Mouse (Mus musculus) brown adipose tissue, adult 24 weeks (tissue): ENCODE data around the gene Cxcr5. TPM values are rescaled to one million over a fixed set of nuclear protein-coding genes. Genes with fewer than 3 reads are reported as not detected.

ENCODE experiments used
- H3K27ac ChIP-seq: fragments of 200-500 bp; replicated peaks from 2 replicates; pipeline ENCODE4 v1.5.1; 2012; ENCODE audit warnings: low read depth, mild to moderate bottlenecking, low read length
- H3K4me1 ChIP-seq: fragments of 200-500 bp; 2 replicates; pipeline ENCODE4 v1.6.1; 2012; ENCODE audit warnings: low read length, mixed read lengths; ENCODE audit not compliant: control insufficient read depth, insufficient read depth, insufficient read length
- H3K4me3 ChIP-seq: fragments of 200-500 bp; 2 replicates; pipeline ENCODE4 v1.5.1; 2012; ENCODE audit warnings: low read depth, mild to moderate bottlenecking, low read length, moderate library complexity; ENCODE audit not compliant: insufficient read depth
- polyA plus RNA-seq: library from polyadenylated mRNA; stranded (reverse); fragments of >200 nt; gene quantifications from 2 replicates; pipeline ENCODE4 v1.2.4, GENCODE M21; 2012; ENCODE audit not compliant: missing spikeins, insufficient read depth, insufficient read length

Gene Cxcr5
- polyA plus RNA-seq, 1 experiment = not detected

DNA sequence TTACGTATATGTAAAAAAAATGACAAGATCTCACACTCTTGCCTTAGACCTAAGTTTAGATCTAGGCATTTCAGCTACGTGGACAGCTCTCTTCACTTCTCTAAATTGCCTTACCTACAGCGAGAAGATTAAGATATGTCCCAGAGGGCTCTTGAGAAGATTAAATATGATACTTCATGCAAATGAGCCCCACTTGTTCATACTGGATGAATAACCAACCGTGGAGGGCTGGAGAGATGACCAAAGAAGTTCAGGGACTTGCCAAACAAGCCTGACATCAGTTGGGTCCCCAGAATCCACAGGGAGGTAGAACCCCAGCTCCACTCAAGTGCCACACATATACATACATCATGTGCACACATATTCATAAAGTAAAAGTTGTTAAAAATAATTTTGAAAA is 11.6 kb upstream of the Cxcr5 start:
- Histone ChIP-seq H3K27ac (no peak overlapping the region), H3K4me3 (no peak overlapping the region), H3K4me1 (no peaks in the 10 kb centered on the region)

DNA sequence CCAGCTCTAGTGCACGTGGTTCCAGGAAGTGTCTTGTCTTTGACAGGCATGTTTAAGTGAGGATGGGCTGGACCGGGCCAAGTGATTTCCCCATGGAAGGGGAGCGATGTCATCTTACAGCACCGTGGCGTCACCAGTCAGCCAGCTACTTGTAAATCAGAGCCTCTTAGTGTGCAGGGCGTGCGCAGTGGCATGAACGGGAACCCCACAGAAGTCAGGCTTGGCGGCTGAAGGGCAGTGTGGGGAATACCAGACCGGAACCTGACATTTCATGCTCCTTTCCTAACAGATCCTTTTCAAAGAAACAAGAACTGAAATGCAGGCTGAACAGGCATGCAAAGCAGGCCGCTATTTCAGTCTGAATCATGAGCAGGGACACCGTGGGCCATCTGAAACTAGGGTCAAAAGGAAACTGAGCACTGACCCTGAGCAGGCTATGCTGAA is 9.3 kb upstream of the Cxcr5 start:
- no peaks in the 10 kb centered on the region for H3K4me1 ChIP-seq
- no peak overlapping the region for H3K27ac ChIP-seq
- H3K4me3 ChIP-seq = no peak overlapping the region

DNA sequence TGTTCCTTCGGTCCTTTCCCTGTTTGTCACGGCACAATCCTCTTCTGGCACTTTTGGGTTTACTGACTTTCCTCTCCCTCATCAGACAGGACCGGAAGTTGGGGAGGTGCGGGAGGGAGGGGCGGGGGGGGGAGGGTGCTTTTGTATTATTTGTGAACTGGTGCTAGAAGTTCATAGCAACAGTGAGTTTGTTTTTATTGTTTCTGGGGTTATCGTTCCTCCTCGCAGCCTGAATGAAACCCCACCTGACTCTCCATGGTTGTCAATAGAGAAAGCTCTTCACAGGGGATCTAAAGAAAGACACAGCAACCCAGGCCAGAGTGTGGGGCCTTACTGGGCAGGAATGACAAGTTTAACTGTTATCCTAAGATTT is 6.4 kb upstream of the Cxcr5 start:
- Histone ChIP-seq H3K27ac (peak overlapping the region; percentile 75; the same call in 1 of the 2 replicates), H3K4me1 (no peaks in the 10 kb centered on the region), H3K4me3 (no peak overlapping the region)

DNA sequence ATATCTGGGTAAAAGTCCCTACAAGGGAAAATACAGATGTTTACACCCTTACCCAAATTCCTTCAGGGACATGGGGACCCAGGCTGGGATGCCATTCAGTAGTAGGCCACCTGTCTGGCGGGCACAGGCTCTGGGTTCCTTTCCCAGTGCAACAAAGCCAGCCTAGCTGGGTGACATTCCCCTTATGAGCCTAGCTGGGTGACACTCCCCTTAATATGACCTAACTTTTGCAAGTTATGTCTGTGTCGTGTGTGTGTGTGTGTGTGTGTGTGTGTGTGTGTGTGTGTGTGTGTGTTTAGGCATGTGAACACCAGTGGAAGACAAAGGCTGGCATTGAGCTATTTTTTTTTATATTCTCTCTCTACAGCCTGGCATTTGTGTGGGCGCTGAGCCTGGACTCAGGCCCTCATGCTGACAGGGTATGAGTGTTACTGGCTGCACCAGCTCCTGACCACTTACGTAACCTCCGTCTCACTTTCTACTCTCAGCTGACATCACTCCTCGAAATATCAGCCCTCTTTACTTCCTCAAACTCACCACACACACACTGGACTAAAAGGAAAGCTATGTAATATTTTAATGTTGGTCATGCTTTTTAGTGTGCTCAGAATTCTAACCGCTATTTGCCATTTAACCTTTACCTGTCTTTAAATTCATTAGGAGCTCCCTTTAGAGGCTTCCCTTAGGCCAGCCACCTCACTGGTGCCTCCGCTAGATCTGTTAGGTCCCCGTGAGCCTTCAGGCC is 5.8 kb upstream of the Cxcr5 start:
- H3K27ac ChIP-seq = peak overlapping the region; percentile 75
- no peaks in the 10 kb centered on the region for H3K4me1 ChIP-seq
- H3K4me3 ChIP-seq = no peak overlapping the region

DNA sequence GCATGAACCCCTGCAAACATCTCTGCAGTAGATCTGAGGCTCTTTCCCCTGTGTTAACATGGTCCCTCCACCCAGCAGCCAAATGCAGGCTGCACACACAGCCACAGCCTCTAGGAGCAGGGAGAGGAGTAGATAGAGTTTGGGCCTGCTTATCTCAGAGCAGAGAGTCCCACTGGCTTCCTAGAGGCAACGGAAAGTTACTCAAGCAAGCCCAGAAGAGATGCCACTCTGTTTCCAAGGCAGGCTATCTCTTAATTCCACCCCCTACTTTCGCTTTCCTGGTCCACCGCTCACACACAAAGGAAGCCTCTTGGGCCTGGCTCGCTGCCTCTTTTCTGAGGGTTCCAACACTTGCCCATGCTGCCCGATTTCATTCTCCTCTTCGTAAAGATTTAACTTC is 3.7 kb upstream of the Cxcr5 start:
- H3K4me1 ChIP-seq = no peaks in the 10 kb centered on the region
- H3K4me3 ChIP-seq = no peak overlapping the region
- H3K27ac ChIP-seq = no peak overlapping the region

DNA sequence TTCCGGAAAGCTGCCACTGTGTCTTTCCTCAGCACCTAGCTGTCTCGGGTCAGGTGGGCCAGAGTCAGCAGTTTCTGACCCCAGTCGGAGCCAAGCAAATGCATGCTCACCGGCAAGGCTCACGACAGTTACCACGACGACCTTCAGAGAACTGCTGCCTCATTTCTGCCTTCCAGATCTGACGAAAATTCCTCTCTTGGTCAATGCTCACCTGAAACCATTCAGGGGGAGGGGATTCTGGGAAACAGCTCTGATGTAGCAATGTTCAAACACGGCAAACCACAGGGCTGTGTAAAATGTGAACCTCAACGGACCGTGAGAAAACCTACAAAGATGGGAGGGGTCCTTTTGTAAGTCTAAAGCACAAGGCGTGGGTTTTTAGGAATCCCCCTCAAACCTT is 1.3 kb upstream of the Cxcr5 start:
- Histone ChIP-seq H3K4me1 (no peaks in the 10 kb centered on the region), H3K27ac (no peak overlapping the region), H3K4me3 (no peak overlapping the region)

DNA sequence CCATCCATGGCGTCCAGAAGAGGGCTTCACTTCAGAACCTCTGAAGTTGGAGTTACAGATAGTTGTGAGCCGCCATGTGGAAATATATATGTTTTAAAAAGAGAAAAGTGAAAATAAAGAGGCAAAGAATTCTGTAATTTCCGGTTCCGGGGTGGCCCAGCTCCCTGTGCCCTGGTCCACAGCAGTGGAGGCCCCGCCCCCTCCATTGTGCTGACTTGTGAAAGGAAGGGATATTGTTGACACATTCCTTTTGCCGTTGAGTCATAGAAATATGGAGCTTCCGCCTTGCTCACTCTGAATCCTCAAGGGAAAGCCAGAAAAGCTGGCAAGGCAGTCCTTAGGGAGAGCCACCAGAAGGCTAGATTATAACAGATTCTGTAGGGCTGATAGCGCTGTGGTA is 9.5 kb downstream of the Cxcr5 start:
- H3K4me1 ChIP-seq = no peaks in the 10 kb centered on the region
- H3K4me3 ChIP-seq = no peak overlapping the region
- H3K27ac ChIP-seq = no peak overlapping the region

DNA sequence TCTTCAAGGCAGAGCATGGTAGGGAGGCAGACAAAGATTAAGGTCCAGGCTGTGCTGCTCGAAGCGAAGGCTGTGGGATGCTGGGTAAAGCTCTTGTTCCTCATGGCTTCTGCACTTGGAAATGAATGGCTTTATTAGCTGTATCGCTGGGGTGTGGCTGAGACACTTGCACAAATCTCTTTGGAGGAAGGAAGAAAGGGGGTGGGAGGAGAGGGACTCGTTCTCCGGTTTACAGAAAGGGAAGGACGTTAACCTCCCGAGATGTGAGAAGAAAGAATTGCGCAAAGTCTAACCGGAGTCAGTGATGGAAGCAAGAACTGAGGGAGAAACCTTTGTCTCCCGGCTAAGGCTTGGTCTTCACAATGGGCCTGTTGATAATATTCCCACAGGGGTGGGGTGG is 10.5 kb downstream of the Cxcr5 start:
- no peak overlapping the region for H3K27ac ChIP-seq
- H3K4me1 ChIP-seq = no peaks in the 10 kb centered on the region
- H3K4me3 ChIP-seq = no peak overlapping the region

DNA sequence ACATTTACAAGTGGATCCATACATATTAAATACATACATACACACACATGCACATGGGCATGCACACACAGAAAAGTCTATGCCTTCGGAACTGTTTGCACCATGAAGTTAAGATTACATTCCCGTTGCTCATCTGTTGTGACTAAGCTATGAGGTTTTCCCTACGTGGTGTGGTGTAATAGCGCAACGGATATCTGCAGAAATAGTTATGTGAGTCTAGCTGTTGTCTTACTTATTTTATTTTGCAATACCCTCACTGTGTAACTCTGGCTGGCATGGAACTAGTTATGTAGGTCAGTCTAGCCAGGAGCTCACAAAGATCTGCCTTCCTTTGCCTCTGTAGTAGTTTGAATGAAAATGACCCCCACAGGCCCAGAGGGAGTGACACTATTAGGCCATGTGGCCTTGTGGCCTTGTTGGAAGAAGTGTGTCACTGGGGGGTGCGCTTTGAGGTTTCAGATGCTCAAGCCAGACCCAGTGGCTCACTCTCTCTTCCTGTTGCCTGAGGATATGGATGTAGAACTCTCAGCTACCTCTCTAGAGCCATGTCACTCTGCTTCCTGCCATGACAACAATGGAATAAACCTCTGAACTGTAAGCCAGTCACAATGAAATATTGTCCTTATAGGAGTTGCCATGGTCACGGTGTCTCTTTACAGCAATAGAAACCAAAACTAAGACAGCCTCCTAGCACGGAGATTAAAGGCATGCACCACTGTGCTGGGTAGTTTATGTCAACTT is 13.1 kb downstream of the Cxcr5 start:
- Histone ChIP-seq H3K27ac (no peak overlapping the region), H3K4me1 (no peaks in the 10 kb centered on the region), H3K4me3 (no peak overlapping the region)

DNA sequence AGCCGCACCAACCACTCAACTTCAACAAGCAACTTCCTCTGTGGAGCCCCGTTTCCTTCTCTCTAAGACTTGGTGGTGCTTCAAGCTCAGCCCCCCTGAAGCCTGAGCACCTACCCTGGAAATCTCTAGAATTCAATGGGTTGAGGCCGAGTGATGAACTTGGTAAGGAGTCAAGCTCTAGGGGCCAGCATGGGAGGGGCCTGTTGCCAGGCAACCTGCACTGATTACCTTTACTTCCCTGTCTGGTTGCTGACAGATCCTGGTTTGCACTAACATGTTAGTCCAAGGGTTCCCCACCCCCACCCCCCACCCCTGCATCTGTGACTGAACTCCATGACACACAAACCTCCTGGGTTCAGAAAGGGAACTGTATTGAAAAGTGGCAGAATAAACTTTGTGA is 16.7 kb downstream of the Cxcr5 start:
- H3K4me1 ChIP-seq = no peaks in the 10 kb centered on the region
- H3K27ac ChIP-seq = no peak overlapping the region
- no peak overlapping the region for H3K4me3 ChIP-seq

DNA sequence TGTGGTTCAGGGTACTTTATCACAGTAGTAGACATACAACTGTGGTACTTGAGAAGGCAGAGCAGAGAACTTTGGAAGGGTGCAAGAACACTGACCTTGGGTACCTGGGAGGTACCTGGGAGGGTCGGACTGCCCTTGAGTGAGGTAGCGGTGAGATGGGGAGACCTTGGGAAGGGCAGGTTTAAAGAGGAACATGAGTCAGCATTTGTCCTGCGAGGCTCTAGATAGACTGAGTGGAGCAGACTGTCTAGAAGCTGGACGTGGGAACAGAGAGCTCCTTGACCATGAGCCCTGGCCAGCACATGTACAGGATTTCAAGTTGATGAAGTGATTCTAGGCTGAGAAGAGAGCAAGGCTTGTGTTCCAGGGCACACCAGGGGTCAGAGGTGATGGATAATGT is 19.3 kb downstream of the Cxcr5 start:
- Histone ChIP-seq H3K27ac (no peak overlapping the region), H3K4me1 (0 out of 2 replicates have a peak, but pooled peaks cover 3% of the 10 kb centered on the region), H3K4me3 (no peak overlapping the region)

DNA sequence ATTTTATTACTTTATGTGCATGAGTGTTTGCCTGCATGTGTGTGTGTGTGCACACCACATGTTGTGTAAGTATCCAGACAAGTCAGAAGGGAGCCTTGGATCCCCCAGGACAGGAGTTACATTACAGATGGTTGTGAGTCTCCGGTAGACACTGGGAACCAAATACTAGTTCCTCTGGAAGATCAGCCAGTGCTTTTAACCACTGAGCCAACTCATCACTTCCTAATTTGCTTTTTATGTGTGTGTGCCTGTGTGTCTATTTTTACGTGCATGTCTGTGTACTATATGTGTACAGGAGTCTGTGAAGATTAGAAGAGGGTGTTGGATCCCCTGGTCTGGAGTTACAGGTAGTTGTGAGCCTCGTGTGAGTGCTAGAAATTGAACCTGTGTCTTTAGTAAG is 21.0 kb downstream of the Cxcr5 start:
- no peak overlapping the region for H3K4me3 ChIP-seq
- 0 out of 2 replicates have a peak, but pooled peaks cover 3% of the 10 kb centered on the region for H3K4me1 ChIP-seq
- no peak overlapping the region for H3K27ac ChIP-seq

DNA sequence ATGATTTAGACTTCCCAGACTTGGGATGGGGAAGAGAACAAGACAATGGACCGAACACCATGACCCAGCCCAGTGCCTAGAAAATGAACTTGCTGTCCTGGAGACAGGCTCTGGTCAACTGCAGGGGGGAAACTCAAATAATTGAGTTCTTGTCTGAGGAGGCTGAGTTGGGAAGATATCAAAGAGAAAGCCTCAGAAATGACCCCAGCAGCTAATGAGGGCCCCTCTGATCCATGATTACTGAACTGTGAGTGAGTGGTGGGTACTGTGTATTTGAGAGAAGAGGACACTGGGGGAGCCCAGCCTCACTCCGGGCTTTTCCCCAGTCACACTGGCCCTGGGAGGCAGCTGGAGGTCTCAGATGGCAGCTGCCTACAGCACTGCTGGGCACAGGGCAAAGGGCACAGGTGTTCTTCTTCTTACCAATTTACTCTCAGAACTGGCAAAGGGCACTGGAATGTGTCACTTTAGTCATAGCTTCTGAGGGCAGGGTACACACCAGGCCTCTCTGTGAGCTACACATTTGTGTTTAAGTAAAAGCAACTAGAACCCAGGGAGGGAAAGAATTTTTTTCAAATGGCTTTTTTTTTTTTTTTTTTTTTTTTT is 21.8 kb downstream of the Cxcr5 start:
- Histone ChIP-seq H3K4me3 (no peak overlapping the region), H3K4me1 (0 out of 2 replicates have a peak, but pooled peaks cover 3% of the 10 kb centered on the region), H3K27ac (no peak overlapping the region)

DNA sequence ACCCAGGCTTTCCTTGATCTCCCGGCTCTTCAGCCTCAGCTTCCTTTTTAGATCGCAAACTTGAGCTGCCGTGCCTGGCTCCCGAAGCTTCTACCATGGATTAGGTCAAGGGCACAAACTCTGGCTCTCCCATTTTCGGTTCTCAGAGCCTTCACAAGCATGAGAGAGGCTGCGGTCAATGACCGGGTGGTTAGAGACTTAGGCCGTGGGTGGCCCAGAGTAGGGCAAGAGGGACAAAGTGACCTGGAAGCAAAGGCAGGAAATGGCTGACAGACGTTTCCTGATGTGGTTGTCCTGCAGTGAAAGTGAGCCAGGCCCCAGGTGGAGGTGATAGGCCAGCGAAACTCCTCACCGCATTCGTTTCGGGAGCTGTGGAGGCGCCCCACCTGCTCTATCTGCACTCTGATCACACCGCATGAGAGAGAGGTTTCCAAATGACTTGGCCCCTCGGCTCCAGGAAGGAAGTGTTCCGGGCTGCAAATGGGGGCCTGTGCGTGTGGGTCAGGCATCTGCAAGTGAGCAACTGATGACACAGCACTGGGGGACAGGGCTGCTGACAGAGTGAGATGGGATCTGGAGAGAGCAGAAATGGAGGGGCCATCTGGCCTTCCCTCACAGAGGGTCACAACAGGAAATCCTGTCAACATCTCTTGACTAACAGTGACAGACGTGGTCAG is 23.9 kb downstream of the Cxcr5 start:
- Histone ChIP-seq H3K27ac (peak overlapping the region; percentile 11; the same call in 1 of the 2 replicates), H3K4me3 (peak overlapping the region; percentile 12; the same call in 1 of the 2 replicates), H3K4me1 (0 out of 2 replicates have a peak, but pooled peaks cover 3% of the 10 kb centered on the region)

DNA sequence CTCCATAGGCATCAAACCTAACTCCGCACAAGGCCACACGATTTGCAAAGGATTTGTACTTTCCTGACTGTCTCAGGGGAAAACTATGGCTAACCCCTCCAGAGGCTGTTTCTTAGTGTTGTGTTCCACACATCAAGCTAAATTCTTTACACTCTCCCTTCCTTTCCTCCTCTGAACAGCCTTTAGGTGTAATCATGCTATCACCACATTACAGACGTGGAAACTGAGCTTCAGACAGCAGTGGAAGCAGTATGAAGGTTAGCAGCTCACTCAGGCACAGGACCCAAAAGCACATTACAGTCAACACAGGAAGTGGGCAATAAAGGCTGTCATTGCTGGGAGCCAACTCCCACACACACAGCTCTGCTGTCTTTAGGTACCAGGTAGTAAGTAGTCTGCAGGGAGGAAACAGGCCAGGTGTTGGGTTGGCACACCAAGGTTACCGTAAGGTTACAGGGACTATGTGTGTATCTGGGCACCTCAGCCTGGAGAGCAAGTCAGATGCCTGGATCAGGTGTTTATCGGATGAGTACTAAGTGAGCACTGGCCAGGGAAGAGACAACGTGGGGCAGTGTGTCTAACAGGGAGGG is 28.6 kb downstream of the Cxcr5 start:
- H3K27ac ChIP-seq = no peak overlapping the region
- peaks cover 11% of the 10 kb centered on the region; the same call in 1 of the 2 replicates for H3K4me1 ChIP-seq
- no peak overlapping the region for H3K4me3 ChIP-seq
